Mouse (Mus musculus): ENCODE measurements around the gene Mfap3.

Mfap3 gene

GRCm38 (mm10) chr11:57518091-57518750 is at the start of gene Mfap3, which contains the start of gene Fam114a2:
TSS of gene Mfap3 (plus strand) at chr11:57518664.
TSS of gene Fam114a2 (minus strand) at chr11:57518617.
- DNase-seq: peak; percentile 94

GRCm38 (mm10) chr11:57468706-57469105 is 49.8 kb upstream of the Mfap3 start:
- DNase-seq: no peak

DNA sequence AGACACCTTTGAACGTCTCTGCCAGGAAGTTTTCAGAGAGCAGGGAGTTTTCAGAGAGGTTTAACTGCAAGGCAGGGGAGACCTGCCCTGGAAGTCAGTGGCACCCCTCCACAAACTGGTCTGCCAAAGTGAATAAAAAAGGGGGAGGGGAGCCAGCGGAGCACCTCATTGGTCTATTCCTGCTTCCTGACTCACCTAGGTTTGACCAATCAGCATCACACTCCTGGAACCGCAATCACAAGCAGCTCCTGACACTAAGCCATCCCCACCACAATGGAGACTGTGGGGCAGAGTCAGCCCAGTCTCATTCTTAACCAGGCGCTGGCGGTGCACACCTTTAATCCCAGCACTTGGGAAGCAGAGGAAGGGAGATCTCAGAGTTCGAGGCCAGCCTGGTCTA is 48.4 kb upstream of the Mfap3 start:
- DNase-seq: no peak

- DNase-seq: no peak
Measured at GRCm38 (mm10) chr11:57470979-57471378, 47.5 kb upstream of the Mfap3 start.

GRCm38 (mm10) chr11:57474296-57474941 is 44.0 kb upstream of the Mfap3 start:
- DNase-seq: no peak

- DNase-seq: peak; percentile 42
Measured at GRCm38 (mm10) chr11:57475119-57475518, 43.3 kb upstream of the Mfap3 start.

DNA sequence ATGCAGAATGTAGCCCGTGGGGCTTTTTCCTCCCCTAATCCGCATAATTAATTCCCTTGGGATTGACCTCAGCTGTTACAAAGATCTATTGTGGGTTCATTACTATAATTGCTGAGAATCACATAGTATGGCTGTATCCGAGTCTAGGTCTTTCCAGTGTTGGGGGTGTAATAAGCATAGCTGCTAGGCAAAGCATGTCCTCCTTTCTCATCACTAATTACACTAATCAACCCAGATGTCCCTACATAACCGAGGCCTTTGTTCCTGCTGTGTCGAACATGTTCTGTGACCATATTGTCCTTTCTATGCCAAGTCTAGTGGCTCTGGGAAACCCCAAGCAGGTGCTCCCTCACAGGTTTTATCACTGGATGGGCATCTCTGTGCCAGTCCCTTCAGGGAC is 40.4 kb upstream of the Mfap3 start:
- no peak for DNase-seq

- DNase-seq: no peak
Measured at GRCm38 (mm10) chr11:57488436-57488835, 30.0 kb upstream of the Mfap3 start.

- DNase-seq: no peak
Measured at GRCm38 (mm10) chr11:57496462-57497039, 21.9 kb upstream of the Mfap3 start.

GRCm38 (mm10) chr11:57497701-57498100 is 20.8 kb upstream of the Mfap3 start:
- no peak for DNase-seq

- DNase-seq: no peak
Measured at GRCm38 (mm10) chr11:57498215-57498614, 20.2 kb upstream of the Mfap3 start.

DNA sequence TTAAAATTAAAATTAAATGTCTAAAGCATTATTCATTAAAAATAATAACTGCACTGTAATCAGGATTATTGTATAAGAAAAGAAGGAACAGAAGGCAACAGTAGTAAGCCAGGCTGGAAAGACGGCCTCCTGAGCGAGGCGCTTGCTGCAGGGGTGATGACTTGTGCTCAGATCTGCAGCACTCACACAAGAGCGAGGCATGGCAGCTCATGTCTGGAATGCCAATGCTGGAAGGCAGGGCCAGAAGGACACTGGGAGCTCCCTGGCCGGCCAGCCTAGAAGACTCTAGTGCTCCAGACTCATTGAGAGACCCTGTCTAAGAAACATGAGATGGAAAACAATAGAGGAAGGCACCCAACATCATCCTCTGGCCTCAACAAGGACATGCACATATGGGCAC is 15.3 kb upstream of the Mfap3 start:
- no peak for DNase-seq

GRCm38 (mm10) chr11:57506899-57507298 is 11.6 kb upstream of the Mfap3 start:
- DNase-seq: no peak

DNA sequence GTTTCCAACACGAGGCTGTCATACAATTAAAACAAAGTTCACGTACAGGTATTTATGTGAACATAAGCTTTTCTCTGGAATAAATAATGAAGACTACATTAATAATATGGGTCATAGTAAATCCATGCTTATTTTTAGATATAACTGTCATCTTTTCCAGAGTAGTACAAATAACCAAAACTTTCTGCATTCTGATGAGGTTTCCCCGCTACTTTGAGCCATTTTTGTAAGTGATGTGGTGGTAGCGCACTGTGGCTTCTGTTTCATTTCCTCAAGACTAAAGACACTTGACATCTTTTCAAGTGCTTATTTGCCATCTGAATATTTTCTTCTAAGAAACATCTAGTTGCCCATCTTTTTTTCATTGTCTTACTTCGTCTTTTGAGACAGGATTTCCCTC is 3.2 kb upstream of the Mfap3 start:
- no peak for DNase-seq

- no peak for DNase-seq
Measured at GRCm38 (mm10) chr11:57516946-57517441, 1.5 kb upstream of the Mfap3 start.

GRCm38 (mm10) chr11:57518751-57519148 is 286 bp downstream of the Mfap3 start:
- no peak for DNase-seq

GRCm38 (mm10) chr11:57519304-57519703 is 840 bp downstream of the Mfap3 start:
- no peak for DNase-seq

GRCm38 (mm10) chr11:57521206-57521605 is 2.7 kb downstream of the Mfap3 start:
- no peak for DNase-seq

DNA sequence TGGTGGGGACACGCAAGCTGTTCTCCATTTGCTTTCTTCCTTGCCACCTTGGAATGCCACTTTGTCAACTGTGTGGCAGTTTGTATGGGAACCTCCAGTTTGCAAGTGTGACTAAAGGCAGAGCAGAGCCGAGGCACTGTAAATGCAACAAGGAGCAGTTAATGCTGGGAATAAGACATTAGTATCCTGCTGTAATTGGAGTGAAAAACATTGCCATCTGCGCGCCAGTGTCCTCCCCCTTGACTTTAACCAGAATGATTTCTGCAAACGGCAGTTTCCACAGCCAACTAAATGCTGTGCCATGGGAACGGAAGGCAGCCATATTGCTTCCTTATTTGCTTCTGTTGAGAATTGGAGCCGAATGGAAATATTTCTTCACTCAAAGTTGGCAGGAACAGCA is 3.6 kb downstream of the Mfap3 start:
- DNase-seq: no peak

DNA sequence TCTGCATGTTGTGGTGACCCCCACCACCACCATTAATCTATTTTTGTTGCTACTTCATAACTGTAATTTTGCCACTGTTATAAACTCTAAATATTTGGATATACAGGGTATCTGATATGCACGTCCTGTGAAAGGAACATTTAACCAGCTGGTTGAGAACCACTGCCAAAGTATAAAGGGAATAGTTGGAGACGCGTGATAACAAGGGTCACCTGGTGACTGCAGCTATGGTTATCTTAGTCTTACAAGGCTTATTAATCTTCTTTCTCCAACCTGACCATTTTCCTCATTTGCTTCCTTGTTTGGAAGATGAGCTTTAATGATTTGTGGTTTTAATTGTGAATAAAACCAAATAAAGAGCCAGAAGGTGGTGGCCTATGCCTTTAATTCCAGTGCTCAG is 5.0 kb downstream of the Mfap3 start:
- DNase-seq: no peak

DNA sequence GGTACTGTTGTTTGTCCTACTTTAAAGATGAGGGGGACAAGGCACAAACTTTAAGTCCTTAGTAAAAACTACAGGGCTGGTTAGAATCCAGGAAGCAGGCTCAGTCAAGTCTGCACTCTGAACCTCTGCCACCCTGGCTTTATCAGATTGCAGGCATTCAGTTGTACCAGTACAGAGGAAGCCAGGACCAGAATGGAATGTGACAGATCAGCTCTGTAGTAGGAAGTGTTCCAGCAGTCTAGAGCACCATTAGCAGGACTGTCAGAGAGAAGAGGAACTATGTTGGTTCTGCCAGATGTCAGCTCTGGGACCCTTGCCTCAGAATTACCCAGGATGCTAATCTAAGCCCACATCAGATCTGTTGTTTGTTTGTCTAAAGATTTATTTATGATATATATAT is 6.1 kb downstream of the Mfap3 start:
- DNase-seq: peak; percentile 46

- no peak for DNase-seq
Measured at GRCm38 (mm10) chr11:57525900-57526299, 7.4 kb downstream of the Mfap3 start.

GRCm38 (mm10) chr11:57527506-57527905 is 9.0 kb downstream of the Mfap3 start:
- DNase-seq: no peak

GRCm38 (mm10) chr11:57529111-57529510 is 10.6 kb downstream of the Mfap3 start:
- DNase-seq: no peak
